Mouse (Mus musculus) embryonic stem cell, embryonic (primary cell): ENCODE results near the gene Tpm3.

Source experiments
- CTCF ChIA-PET, 4 experiments: fragments of 300-600 bp in 2 of 4; fragments of 350-600 bp in 2 of 4; sonication (Branson Sonifier 250); formaldehyde crosslinking; loops; one replicate each; lab custom pipeline; 2022; ENCODE audit warnings: inconsistent platforms in 2 of 4; lab: Charles Lee
- POLR2A ChIA-PET, 4 experiments: fragments of 300-600 bp in 2 of 4; fragments of 350-600 bp in 2 of 4; sonication (Branson Sonifier 250); formaldehyde crosslinking; loops; one replicate each; lab custom pipeline; 2022; ENCODE audit warnings: antibody characterized with exemption in 4 of 4, inconsistent platforms in 1 of 4; lab: Charles Lee

Tpm3 gene

GRCm38 (mm10) chr3:90079133-90079762 lies 6.8 kb downstream of the Tpm3 start:
- ChIA-PET CTCF (interaction anchor here (0.6 to 3.7 kb wide), 15 partner anchors 9 to 262 kb away, joined by 3 to 36 read pairs (median 4); partner anchors contain the start of genes Atp8b2 (in 1 of the 4), Hax1 (in 1 of the 4) and Il6ra (in 1 of the 4)), POLR2A (interaction anchor here (0.5 to 15.3 kb wide), 69 partner anchors 9 to 661 kb away, joined by 3 to 400 read pairs (median 4); partner anchors contain the start of genes Hax1 (in 3 of the 4), 4933434E20Rik (in 2 of the 4), Gatad2b (in 2 of the 4) and Nup210l (in 2 of the 4))

DNA sequence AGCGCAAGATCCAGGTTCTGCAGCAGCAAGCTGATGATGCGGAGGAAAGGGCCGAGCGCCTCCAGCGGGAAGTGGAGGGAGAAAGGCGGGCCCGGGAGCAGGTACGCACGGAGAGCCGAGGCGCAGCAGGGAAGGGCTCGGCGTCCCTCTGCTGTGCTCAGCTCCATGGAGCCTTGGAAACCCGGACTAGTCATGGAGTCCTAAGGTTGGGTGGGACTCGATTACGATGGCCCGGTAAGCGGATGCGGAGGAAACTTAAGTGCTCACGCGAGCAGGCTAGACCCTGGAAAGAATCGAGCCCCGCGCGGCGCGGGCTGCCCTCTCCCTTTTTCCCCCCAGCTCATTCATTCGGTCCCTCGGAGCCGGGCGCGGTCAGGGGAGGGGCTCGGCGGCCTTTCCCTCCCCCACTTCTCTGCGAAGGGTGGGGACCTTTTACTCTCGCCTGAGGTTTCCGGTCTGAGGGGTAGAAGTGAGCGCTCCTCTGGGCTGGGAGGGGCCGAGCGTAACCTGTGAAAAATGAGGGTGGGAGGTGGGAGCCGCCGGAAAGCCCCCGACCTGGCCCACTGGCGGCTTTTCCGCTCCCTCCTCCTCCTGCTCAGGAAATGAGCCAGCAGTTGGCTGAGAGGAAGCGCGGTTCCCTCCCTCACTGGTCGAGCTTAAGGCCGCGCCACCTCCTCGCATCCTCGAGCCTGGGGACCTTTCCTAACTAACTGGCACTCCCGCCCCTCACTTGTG lies 7.5 kb downstream of the Tpm3 start:
- ChIA-PET CTCF (interaction anchor here in 2 of 4 experiments (0.6 to 3.7 kb wide), 13 partner anchors 8 to 577 kb away, joined by 3 to 21 read pairs (median 4); partner anchors contain the start of genes Atp8b2 (in 1 of the 2), Hax1 (in 1 of the 2) and Il6ra (in 1 of the 2)), POLR2A (interaction anchor here (0.5 to 15.3 kb wide), 80 partner anchors 9 to 1804 kb away, joined by 3 to 400 read pairs (median 4); partner anchors contain the start of genes Hax1 (in 3 of the 4), Nup210l (in 3 of the 4), 4933434E20Rik (in 2 of the 4) and Gatad2b (in 2 of the 4))

DNA sequence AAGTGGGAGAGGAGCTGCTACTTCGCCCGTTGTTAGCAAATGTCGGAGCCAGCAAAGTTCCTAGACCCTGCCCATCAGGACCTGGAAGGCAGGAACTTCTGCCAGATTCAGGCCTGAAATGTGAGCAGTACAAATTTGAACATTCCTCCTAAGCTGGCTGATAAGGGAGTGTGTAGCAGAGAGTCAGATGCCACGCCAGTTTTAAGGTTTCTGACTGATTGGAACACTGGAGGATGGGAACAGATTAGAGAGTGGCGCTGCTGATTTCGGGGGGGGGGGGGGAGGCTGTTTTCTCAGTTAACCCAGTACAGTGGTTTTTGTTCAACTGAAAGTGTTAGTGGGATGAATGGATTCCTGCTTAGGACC lies 8.0 kb downstream of the Tpm3 start:
- CTCF ChIA-PET, result interaction anchor here in 2 of 4 experiments (0.6 to 3.7 kb wide), 8 partner anchors 13 to 578 kb away, joined by 3 to 21 read pairs (median 4); partner anchors contain the start of genes Atp8b2 (in 1 of the 2) and Hax1 (in 1 of the 2)
- POLR2A ChIA-PET, result interaction anchor here (0.6 to 15.3 kb wide), 67 partner anchors 8 to 1805 kb away, joined by 3 to 400 read pairs (median 5); partner anchors contain the start of genes Hax1 (in 3 of the 4), Nup210l (in 3 of the 4), 4933434E20Rik (in 2 of the 4) and Gatad2b (in 2 of the 4)

GRCm38 (mm10) chr3:90081365-90082240 lies 9.2 kb downstream of the Tpm3 start:
- ChIA-PET POLR2A (interaction anchor here (0.6 to 15.3 kb wide), 40 partner anchors 10 to 1315 kb away, joined by 3 to 400 read pairs (median 4); partner anchors contain the start of genes Hax1 (in 3 of the 4), Nup210l (in 2 of the 4), 4933434E20Rik (in 1 of the 4) and Gatad2b (in 1 of the 4)), CTCF (interaction anchor here in 3 of 4 experiments (0.6 to 0.9 kb wide), 4 partner anchors 17 to 1529 kb away, joined by 3 to 4 read pairs (median 4); partner anchors contain the start of gene Lamtor2 (in 1 of the 3))

DNA sequence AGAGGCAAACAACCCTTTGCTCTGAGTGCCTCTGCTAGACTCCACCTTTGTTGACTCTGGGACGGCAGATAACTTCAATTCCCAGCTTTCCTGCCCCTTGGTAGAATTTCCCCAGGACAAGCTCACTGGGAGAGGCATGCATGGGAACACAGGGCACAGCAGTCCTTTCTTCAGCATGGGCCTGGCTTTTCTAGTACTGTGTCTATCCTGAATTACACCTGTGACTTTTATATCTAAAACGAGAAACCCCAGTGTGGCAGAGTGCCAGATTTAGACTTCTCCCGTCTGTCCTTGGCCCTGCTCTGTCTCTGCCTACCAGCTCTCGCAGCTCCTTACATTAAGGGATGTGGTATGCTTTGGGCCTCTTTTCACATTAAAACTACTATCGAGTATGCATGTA lies 10.6 kb downstream of the Tpm3 start:
- CTCF ChIA-PET, result interaction anchor here in 3 of 4 experiments (0.6 to 1.4 kb wide), 3 partner anchors 38 to 705 kb away, joined by 3 to 5 read pairs (median 3); no protein-coding TSS in a partner anchor
- POLR2A ChIA-PET, result interaction anchor here (0.5 to 15.3 kb wide), 15 partner anchors 10 to 513 kb away, joined by 3 to 400 read pairs (median 5); partner anchors contain the start of genes 4933434E20Rik (in 2 of the 4), Nup210l (in 2 of the 4), Hax1 (in 1 of the 4) and Ubap2l (in 1 of the 4)

DNA sequence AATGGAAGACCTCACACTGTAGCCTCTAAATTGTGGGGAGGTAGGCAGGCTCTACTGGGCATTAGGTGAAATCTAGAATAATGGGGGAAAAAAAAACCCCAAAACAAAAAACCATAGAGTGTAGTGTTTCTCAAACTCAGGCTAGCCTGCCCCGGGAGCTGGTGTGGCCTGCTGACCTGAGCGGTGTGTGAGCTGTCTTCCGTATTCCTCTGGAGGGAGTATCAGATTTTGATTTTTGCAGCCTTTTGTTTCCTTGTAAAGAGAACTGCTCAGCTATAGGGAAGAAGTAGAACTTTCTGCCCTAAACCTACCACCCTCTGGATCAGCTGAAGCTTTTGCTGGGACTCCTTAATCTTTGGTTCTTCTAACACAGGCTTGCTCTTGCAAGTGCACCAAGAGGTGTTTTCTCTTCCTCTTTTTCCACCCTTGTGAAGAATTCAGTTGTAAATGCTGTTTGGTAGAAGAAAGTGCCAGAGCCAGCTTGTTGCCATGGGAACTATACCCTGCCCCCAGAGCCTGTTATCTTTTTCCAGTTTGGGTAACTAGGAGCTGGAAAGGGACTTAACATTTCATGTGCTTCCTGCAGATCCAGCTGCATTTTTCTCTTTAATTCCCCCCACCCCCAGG lies 11.4 kb downstream of the Tpm3 start:
- ChIA-PET POLR2A (interaction anchor here (0.7 to 15.3 kb wide), 18 partner anchors 9 to 164 kb away, joined by 3 to 400 read pairs (median 3); partner anchors contain the start of genes 4933434E20Rik (in 3 of the 4), Nup210l (in 2 of the 4), Hax1 (in 1 of the 4) and Slc39a1 (in 1 of the 4)), CTCF (interaction anchor here in 2 of 4 experiments (0.6 to 1.4 kb wide), 5 partner anchors 19 to 136 kb away, joined by 3 read pairs; no protein-coding TSS in a partner anchor)

- POLR2A ChIA-PET, result interaction anchor here (0.5 to 15.3 kb wide), 16 partner anchors 8 to 164 kb away, joined by 3 to 400 read pairs (median 4); partner anchors contain the start of genes Nup210l (in 2 of the 4), Hax1 (in 1 of the 4), Slc39a1 (in 1 of the 4) and Tpm3 (in 1 of the 4)
Observed at GRCm38 (mm10) chr3:90084790-90085189, 12.3 kb downstream of the Tpm3 start.

GRCm38 (mm10) chr3:90085281-90085680 lies 12.8 kb downstream of the Tpm3 start:
- ChIA-PET CTCF (interaction anchor here in 3 of 4 experiments (0.6 to 1.1 kb wide), 7 partner anchors 21 to 349 kb away, joined by 3 to 4 read pairs (median 3); no protein-coding TSS in a partner anchor), POLR2A (interaction anchor here in 3 of 4 experiments (0.5 to 15.3 kb wide), 20 partner anchors 8 to 163 kb away, joined by 3 to 400 read pairs (median 4); partner anchors contain the start of genes Nup210l (in 2 of the 3), Hax1 (in 1 of the 3), Slc39a1 (in 1 of the 3) and Tpm3 (in 1 of the 3))

More at GRCm38 (mm10) chr3:90084790-90085189, 12.3 kb downstream of the Tpm3 start:
- CTCF ChIA-PET, result interaction anchor here in 2 of 4 experiments (0.6 to 1.1 kb wide), 5 partner anchors 29 to 350 kb away, joined by 3 to 4 read pairs (median 3); no protein-coding TSS in a partner anchor

DNA sequence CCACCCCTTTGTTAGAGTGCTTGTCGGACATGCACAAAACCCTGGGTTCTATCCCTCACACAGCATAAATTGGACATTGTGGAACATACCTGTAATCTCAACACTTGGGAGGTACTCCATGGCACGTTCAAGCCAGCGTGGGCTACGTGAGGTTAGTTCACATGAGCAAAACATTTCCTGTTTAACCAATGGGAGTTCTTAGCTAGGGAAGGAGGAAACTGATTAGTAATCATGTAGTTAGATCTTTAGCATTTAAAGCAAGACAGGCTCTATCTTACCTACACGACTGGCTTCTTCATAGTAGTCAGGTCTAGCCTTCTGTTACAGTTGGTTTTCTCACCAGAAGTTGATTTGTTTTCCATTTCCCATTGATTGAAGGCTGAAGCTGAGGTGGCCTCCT lies 13.6 kb downstream of the Tpm3 start:
- POLR2A ChIA-PET, result interaction anchor here in 3 of 4 experiments (0.7 to 15.3 kb wide), 15 partner anchors 7 to 126 kb away, joined by 3 to 400 read pairs (median 4); partner anchors contain the start of gene Nup210l (in 2 of the 3)
- CTCF ChIA-PET, result interaction anchor here in 2 of 4 experiments (0.6 to 0.8 kb wide), 3 partner anchors 28 to 357 kb away, joined by 3 to 4 read pairs (median 3); no protein-coding TSS in a partner anchor

- CTCF ChIA-PET, result interaction anchor here in 2 of 4 experiments (0.7 to 1.4 kb wide), 2 partner anchors 11 to 12 kb away, joined by 3 to 5 read pairs; no protein-coding TSS in a partner anchor
- POLR2A ChIA-PET, result interaction anchor here in 3 of 4 experiments (1.3 to 15.3 kb wide), 10 partner anchors 5 to 424 kb away, joined by 4 to 400 read pairs (median 7); partner anchors contain the start of genes Hax1 (in 2 of the 3), Nup210l (in 2 of the 3) and Ubap2l (in 1 of the 3)
Observed at GRCm38 (mm10) chr3:90088617-90089016, 16.2 kb downstream of the Tpm3 start.

DNA sequence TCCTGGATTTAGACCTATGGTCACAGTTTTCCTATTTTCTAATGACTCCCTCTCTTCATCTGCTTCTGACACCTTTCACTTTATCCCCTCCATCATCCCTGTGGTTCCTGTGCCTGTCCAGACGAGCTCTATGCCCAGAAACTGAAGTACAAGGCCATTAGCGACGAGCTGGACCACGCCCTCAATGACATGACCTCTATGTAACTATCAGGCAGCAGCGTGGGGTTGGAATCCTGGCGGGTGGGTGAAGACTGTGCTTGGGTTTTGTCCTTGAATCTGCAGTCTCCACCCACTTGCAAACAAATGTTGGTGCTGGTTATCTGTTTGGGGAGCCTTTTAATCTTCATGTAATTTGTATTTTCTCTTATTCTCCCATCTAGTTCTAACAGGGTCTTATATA lies 18.4 kb downstream of the Tpm3 start:
- POLR2A ChIA-PET, result interaction anchor here (0.6 to 16.5 kb wide), 15 partner anchors 8 to 123 kb away, joined by 3 to 400 read pairs (median 5); partner anchors contain the start of genes Hax1 (in 1 of the 4), Nup210l (in 1 of the 4), Rab13 (in 1 of the 4) and Rps27 (in 1 of the 4)
- CTCF ChIA-PET, result interaction anchor here in 2 of 4 experiments (1.0 to 1.4 kb wide), 3 partner anchors 13 to 46 kb away, joined by 3 to 4 read pairs (median 3); partner anchors contain the start of gene Nup210l (in 1 of the 2)

GRCm38 (mm10) chr3:90094453-90094852 lies 22.0 kb downstream of the Tpm3 start:
- CTCF ChIA-PET, result interaction anchor here in 3 of 4 experiments (0.6 to 1.2 kb wide), 4 partner anchors 20 to 52 kb away, joined by 3 to 4 read pairs (median 4); no protein-coding TSS in a partner anchor
- POLR2A ChIA-PET, result interaction anchor here (0.5 to 16.5 kb wide), 24 partner anchors 8 to 658 kb away, joined by 3 to 400 read pairs (median 5); partner anchors contain the start of genes Nup210l (in 2 of the 4), Creb3l4 (in 1 of the 4) and Pbxip1 (in 1 of the 4)

DNA sequence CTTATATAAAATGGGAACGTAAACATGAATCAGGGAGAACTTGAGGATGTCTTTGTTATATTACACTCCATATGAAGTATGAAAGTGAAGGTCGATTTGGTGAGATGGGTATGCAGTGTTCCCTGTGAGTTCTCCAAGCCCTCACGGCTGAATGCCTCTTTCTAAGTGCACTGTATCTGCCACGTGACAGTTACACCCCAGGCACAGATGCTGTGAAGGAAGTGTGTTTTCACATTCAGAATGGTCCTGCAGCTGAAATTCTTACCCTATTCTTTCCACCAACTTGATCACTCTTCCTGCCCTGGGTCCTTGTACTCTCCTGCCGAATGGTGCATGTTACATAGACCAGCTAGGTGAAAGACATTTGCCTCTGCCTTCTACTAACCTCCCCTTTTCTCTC lies 25.5 kb downstream of the Tpm3 start:
- ChIA-PET POLR2A (interaction anchor here (0.6 to 16.5 kb wide), 23 partner anchors 10 to 648 kb away, joined by 3 to 400 read pairs (median 4); partner anchors contain the start of genes Rab13 (in 2 of the 4) and Rps27 (in 2 of the 4)), CTCF (interaction anchor here in 3 of 4 experiments (0.6 to 1.4 kb wide), 4 partner anchors 14 to 34 kb away, joined by 3 to 8 read pairs (median 4); no protein-coding TSS in a partner anchor)

DNA sequence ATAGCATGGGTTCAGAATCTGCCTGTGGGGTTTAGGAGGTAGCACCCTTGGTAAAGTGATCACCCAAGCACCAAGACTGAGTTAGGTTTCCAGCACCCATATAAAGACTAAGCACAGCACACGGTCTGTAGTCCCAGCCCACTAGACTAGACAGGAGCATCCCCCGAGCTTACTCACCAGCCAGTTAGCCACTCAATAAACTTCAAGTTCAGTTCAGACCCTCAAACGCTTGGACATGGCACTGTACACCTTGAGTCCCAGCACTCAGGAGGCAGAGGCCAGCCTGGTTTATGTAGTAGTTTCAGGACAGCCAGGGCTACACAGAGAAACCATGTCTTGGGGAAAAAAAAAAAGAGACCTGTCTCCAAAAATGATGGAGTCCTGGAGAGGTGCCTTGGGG lies 28.6 kb downstream of the Tpm3 start:
- CTCF ChIA-PET, result interaction anchor here in 1 of 4 experiments (3.0 kb wide), 1 partner anchor 14 kb away, joined by 14 read pairs; no protein-coding TSS in a partner anchor
- POLR2A ChIA-PET, result interaction anchor here (0.5 to 16.5 kb wide), 15 partner anchors 8 to 193 kb away, joined by 3 to 282 read pairs (median 7); no protein-coding TSS in a partner anchor
